Mouse (Mus musculus): Measurements from ENCODE around the gene Pheta1.

DNA sequence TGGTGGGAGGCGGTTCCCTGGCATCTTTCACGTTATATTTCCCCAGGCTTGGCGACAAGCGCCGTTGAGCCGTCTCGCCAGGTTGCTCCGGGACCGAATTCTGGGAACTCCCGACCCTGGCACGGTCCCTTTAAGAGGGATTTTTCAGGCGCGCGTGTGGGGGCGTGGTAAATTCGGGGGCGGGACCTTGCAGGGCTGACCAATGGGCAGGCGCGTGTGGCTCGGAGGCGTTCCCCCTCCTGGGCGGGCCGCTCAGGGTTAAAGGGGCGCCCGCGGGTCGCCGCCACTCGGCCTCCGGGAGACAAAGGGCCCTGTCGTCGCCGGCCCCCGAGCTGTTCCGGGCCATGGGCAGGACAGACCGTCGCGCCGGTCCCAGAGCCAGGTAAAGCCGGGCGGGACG is at the start of gene Pheta1:
- TF ChIP-seq CTCF (IDR thresholded peaks at IDR 0.05; ENCODE audit: borderline replicate concordance, insufficient read depth, low read depth, low read length) (no peak), POLR2A (IDR thresholded peaks at IDR 0.05; ENCODE audit: borderline replicate concordance, insufficient read depth, low read length) (peak; percentile 45; the same call in 1 of the 2 replicates)
